Comparison of ENCODE assay signal across 19 mouse cellular contexts in the genomic region with DNA sequence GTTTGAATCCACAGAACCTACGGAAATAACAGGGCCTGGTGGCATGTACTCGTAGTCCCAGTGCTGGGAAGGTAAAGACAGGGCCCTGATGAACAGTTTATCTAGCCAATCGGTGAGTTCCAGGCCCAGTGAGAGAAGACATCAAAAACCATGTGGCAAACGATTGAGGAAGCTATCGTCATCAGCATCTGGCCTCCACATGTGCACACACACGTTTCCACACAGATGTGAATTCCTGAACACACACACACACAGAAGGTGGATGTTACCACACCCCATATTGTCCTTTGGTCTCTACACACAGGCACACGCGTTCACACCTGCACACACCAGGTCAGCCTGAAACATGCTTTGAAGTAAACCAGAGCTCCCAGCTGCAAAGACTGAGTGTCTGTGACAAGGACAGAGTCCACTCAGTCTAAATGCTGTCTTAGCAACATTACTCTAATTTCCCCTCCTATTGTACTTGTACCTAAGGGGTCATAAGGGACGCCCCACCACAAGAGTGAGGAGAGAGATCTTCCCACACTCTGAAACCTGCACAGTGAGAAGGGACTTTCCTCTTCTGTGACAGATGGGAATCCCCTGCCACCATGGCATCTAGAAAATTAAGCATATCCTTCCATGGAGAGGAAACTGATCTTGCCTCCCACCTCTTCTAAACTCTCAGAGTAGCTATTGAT.
DNase-seq lines count a peak whose midpoint lies in the region; ATAC-seq and TF ChIP-seq lines count a peak whose summit lies in the region.
"Had no signal": no experiment of that assay in that cellular context is flagged by ENCODE, and none has a peak within 500 bp of the region (broad histone marks: within the 10 kb centered on the region; RNA-seq: fewer than 3 reads in every experiment).

No protein-coding gene starts in this region.

- no peak for TF ChIP-seq CTCF in spleen, adult 2 months (IDR thresholded peaks at IDR 0.05; ENCODE audit: extremely low read depth, insufficient read depth, insufficient read length, insufficient replicate concordance)

- no peaks in the 10 kb centered on the region for H3K27me3 ChIP-seq in spleen, adult 2 months (ENCODE audit: control insufficient read depth, insufficient read depth, low read length)
- no peaks in the 10 kb centered on the region for H3K27me3 ChIP-seq in limb, embryonic 11.5 days (ENCODE audit: control insufficient read depth, insufficient read depth, low read length)
- H3K27me3 ChIP-seq in forebrain, embryonic 14.5 days (replicated peaks; ENCODE audit: control insufficient read depth, insufficient read depth, low read length): no peaks in the 10 kb centered on the region
- H3K27me3 ChIP-seq: forebrain, embryonic 13.5 days; hindbrain, embryonic 13.5 days; limb, embryonic 13.5 days; midbrain, embryonic 13.5 days had no signal

- DNase-seq in spleen, adult 2 months (ENCODE audit: low read depth in 1 of 2, low spot score in 2 of 2): peak in 1 of 2 experiments; percentile 41
- DNase-seq in spleen, postnatal 10 days (ENCODE audit: low spot score in 2 of 2): no peak
- DNase-seq in limb, embryonic 11.5 days (ENCODE audit: low spot score): peak; percentile 34
- DNase-seq in urinary bladder, adult 18-20 months (ENCODE audit: low spot score in 2 of 2): no peak
- DNase-seq in right cerebral cortex, postnatal 4 days: no peak
- DNase-seq in forebrain, embryonic 14.5 days (ENCODE audit: low spot score): no peak
- DNase-seq: cerebellum, adult 11-12 months; cerebellum, postnatal 36 days; heart, adult 2 months; kidney, adult 11 months; kidney, postnatal 36 days; layer of hippocampus, postnatal 36 days; lung, postnatal 36 days; retina, postnatal 1 day had no signal

- H3K4me3 ChIP-seq in spleen, adult 2 months (ENCODE audit: extremely low read depth, insufficient read depth, insufficient read length): no peak overlapping the region
- no peak overlapping the region for H3K4me3 ChIP-seq in limb, embryonic 11.5 days (ENCODE audit: low read depth, low read length)
- H3K4me3 ChIP-seq in forebrain, embryonic 14.5 days (ENCODE audit: low read depth, low read length): no peak overlapping the region
- H3K4me3 ChIP-seq: forebrain, embryonic 13.5 days; heart, adult 2 months; hindbrain, embryonic 13.5 days; limb, embryonic 13.5 days; midbrain, embryonic 13.5 days had no signal

- peaks cover 19% of the 10 kb centered on the region; the same call in 1 of the 2 replicates for H3K4me1 ChIP-seq in spleen, adult 2 months (ENCODE audit: control insufficient read depth, insufficient read depth, insufficient read length)
- H3K4me1 ChIP-seq in limb, embryonic 11.5 days (ENCODE audit: control insufficient read depth, insufficient read depth, low read length): no peaks in the 10 kb centered on the region
- no peaks in the 10 kb centered on the region for H3K4me1 ChIP-seq in forebrain, embryonic 14.5 days (ENCODE audit: control insufficient read depth, insufficient read depth, low read length)
- H3K4me1 ChIP-seq: forebrain, embryonic 13.5 days; hindbrain, embryonic 13.5 days; limb, embryonic 13.5 days; midbrain, embryonic 13.5 days had no signal

- H3K27ac ChIP-seq in spleen, adult 2 months (ENCODE audit: insufficient read depth, low read length): peak overlapping the region; percentile 15; the same call in 1 of the 2 replicates
- no peak overlapping the region for H3K27ac ChIP-seq in limb, embryonic 11.5 days (replicated peaks; ENCODE audit: low read depth, low read length)
- no peak overlapping the region for H3K27ac ChIP-seq in forebrain, embryonic 14.5 days (ENCODE audit: low read depth, low read length)
- H3K27ac ChIP-seq: forebrain, embryonic 13.5 days; heart, adult 2 months; hindbrain, embryonic 13.5 days; limb, embryonic 13.5 days; midbrain, embryonic 13.5 days had no signal

- no peaks in the 10 kb centered on the region for H3K9me3 ChIP-seq in limb, embryonic 11.5 days (ENCODE audit: control insufficient read depth, low read length)
- no peaks in the 10 kb centered on the region for H3K9me3 ChIP-seq in forebrain, embryonic 14.5 days (replicated peaks; ENCODE audit: control insufficient read depth, low read length)
- H3K9me3 ChIP-seq: forebrain, embryonic 13.5 days; hindbrain, embryonic 13.5 days had no signal

- no peak overlapping the region for H3K9ac ChIP-seq in limb, embryonic 11.5 days (ENCODE audit: low read length)
- H3K9ac ChIP-seq in forebrain, embryonic 14.5 days (ENCODE audit: low read length): no peak overlapping the region
- H3K9ac ChIP-seq: forebrain, embryonic 13.5 days; hindbrain, embryonic 13.5 days; limb, embryonic 13.5 days; midbrain, embryonic 13.5 days had no signal

- no peaks in the 10 kb centered on the region for H3K36me3 ChIP-seq in spleen, adult 2 months (ENCODE audit: control insufficient read depth, insufficient read depth, low read length)
- H3K36me3 ChIP-seq in limb, embryonic 11.5 days (ENCODE audit: control insufficient read depth, insufficient read depth, low read length): no peaks in the 10 kb centered on the region
- no peaks in the 10 kb centered on the region for H3K36me3 ChIP-seq in forebrain, embryonic 14.5 days (ENCODE audit: control insufficient read depth, insufficient read depth, low read length)
- H3K36me3 ChIP-seq: hindbrain, embryonic 13.5 days; limb, embryonic 13.5 days; midbrain, embryonic 13.5 days had no signal

- no peak overlapping the region for H3K4me2 ChIP-seq in limb, embryonic 11.5 days (ENCODE audit: low read depth, severe bottlenecking)
- no peak overlapping the region for H3K4me2 ChIP-seq in forebrain, embryonic 14.5 days (ENCODE audit: low read length)
- H3K4me2 ChIP-seq: forebrain, embryonic 13.5 days; hindbrain, embryonic 13.5 days; limb, embryonic 13.5 days; midbrain, embryonic 13.5 days had no signal

- TF ChIP-seq POLR2A in spleen, adult 2 months (IDR thresholded peaks at IDR 0.05; ENCODE audit: low read depth, low read length): no peak

- peak; percentile 92 for ATAC-seq in activated CD4-positive, CD25-positive, alpha-beta regulatory T cell, adult 4 months
- ATAC-seq in limb, embryonic 11.5 days (ENCODE audit: insufficient number of reproducible peaks, low FRiP score, low TSS enrichment, low read depth): 0 out of 2 replicates have a peak, but pooled peaks have one; percentile 31
- ATAC-seq in forebrain, embryonic 14.5 days: no peak
- ATAC-seq: forebrain, embryonic 13.5 days; midbrain, embryonic 13.5 days had no signal

- WGBS in spleen, adult 2 months: 62% methylated on average over 9 of the region's 9 CpGs
- 63% methylated on average over 9 of the region's 9 CpGs for WGBS in limb, embryonic 11.5 days
- WGBS in forebrain, embryonic 14.5 days: 92% methylated on average over 9 of the region's 9 CpGs
